Mouse (Mus musculus): ENCODE measurements around the gene Fmo4.

The Fmo4 gene

GRCm38 (mm10) chr1:162792306-162793044 is 21.3 kb downstream of the Fmo4 start:
- DNase-seq = peak; percentile 59 to 84

GRCm38 (mm10) chr1:162785222-162785621 is 28.6 kb downstream of the Fmo4 start:
- no peak for DNase-seq

GRCm38 (mm10) chr1:162783669-162784248 is 30.0 kb downstream of the Fmo4 start:
- DNase-seq = no peak

- peak; percentile 20 to 69 for DNase-seq
Measured at GRCm38 (mm10) chr1:162781035-162781434, 32.7 kb downstream of the Fmo4 start.

GRCm38 (mm10) chr1:162777943-162778538 is 35.7 kb downstream of the Fmo4 start:
- DNase-seq = no peak

GRCm38 (mm10) chr1:162773661-162774060 is 40.1 kb downstream of the Fmo4 start:
- no peak for DNase-seq

GRCm38 (mm10) chr1:162771617-162772360 is 42.0 kb downstream of the Fmo4 start:
- DNase-seq = no peak

- DNase-seq = no peak
Measured at GRCm38 (mm10) chr1:162752009-162752408, 61.8 kb downstream of the Fmo4 start.

- no peak for DNase-seq
Measured at GRCm38 (mm10) chr1:162749607-162750006, 64.2 kb downstream of the Fmo4 start.

GRCm38 (mm10) chr1:162748761-162749160 is 65.0 kb downstream of the Fmo4 start:
- no peak for DNase-seq
